Mouse (Mus musculus): ENCODE results near the gene Gdpd3.

DNA sequence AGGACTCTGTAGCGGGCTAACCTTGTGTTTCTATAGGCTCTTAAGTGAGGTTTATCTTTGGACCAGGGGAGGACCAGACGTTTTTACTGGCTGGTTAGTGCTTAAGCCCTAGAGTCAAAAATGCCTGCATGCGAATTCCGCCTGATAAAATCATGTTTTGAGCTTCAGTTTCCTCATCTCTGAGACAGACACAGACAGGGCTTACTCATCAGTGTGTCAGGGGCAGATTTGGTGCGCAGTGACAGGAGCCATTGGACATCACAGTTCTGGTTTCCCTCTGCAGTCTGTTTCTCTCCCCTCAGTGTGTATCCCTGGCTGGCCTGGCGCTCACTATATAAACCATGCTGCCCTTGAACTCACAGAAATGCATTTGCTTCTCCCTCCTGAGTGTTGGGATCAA, 37.0 kb downstream of the Gdpd3 start:
- TF ChIP-seq CTCF (IDR thresholded peaks at IDR 0.05; ENCODE audit: insufficient read depth, low read length) (no peak), POLR2A (IDR thresholded peaks at IDR 0.05; ENCODE audit: borderline replicate concordance, extremely low read depth, low read depth, low read length) (no peak)

Measured in lung, adult 2 months (tissue).